Mouse (Mus musculus): Measurements from ENCODE around the gene Spty2d1. TPM values are rescaled to one million over a fixed set of nuclear protein-coding genes. Genes with fewer than 3 reads are reported as not detected.
"Not testable (repeated sequence)": the region's sequence is repeated elsewhere in the genome, so short reads cannot be mapped to it uniquely, and the experiment has no call there.

Gene Spty2d1
- total RNA-seq, 2 experiments from 2014 or later, result 17.4 to 20.2 TPM

DNA sequence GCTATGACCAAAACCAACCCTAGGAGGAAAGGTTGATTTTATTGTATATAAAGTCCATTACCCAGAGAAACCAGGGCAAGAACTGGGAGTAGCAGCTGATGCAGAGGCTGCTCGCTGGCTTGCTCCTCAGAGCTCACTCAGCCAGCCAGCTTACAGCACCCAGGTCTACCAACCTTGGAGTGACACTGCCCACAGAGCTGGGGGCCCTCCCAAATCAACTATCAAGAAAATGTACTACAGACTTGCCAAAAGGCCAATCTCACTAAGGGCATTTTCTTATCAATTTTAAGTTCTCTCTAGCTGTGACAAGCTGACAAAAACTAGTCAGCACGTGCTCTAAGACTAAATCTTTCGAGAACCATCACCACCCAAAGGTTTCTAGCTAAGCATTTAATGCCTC lies 12.7 kb downstream of the Spty2d1 start:
- DNase-seq (ENCODE audit: low spot score in 2 of 2), result no peak

DNA sequence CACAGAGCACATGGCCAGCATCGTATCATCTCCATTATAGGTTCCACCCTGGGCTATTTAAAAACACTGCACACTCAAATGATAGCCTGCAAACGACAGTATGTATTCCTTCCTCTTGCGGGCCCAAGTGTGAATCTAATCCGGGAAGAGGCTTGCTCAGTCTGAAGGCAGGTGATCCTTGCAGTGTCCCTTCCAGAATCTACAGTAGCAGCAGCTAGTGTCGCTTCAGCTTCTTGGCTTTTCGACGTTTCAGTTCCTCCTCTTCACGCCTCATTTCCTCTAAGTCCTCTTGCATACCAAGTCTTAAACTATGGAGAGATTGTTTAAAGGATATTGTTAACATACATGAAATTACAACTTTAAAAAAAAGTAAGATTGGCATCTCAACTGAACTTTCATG lies 15.1 kb downstream of the Spty2d1 start:
- no peak for DNase-seq (ENCODE audit: low spot score in 2 of 2)

DNA sequence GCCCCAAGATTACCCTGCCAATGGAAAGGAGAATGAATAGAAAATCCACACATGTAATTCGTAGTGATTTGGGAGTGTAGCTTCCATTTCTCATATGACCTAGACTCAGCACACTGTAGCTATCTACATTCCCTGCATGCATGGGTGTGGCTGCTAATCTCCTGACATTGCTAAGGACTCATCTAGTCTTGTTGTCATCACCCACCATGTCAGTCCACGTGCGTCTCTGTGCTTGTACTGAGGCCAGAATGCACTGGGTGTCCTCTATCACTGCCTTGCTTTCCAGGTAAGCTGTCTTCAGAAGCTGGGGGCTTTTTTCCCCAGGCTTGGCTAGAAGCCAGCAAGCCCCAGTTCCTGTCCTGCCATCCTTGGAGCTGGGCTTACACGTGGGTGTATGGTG lies 18.8 kb downstream of the Spty2d1 start:
- not testable (repeated sequence) for DNase-seq (ENCODE audit: low spot score in 2 of 2)

DNA sequence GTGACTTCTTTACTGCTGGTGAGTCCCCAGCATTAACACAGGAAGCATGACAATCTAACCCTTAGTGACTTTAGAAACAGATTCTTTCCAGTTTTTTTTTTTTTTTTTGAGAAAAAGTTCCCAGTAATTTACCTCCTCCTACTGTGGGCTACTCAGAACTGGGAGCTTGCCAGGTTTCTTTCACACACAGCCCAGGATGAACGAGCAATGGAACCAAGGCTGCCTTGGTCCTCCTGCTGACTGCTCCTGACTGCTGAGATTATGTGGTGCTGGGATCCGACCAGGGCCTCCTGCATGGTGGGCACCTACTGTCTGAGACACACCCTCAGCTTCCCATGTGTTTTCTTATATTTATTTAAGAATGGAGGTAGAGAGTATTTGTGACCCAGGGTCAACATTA lies 21.1 kb downstream of the Spty2d1 start:
- no peak for DNase-seq (ENCODE audit: low spot score in 2 of 2)

DNA sequence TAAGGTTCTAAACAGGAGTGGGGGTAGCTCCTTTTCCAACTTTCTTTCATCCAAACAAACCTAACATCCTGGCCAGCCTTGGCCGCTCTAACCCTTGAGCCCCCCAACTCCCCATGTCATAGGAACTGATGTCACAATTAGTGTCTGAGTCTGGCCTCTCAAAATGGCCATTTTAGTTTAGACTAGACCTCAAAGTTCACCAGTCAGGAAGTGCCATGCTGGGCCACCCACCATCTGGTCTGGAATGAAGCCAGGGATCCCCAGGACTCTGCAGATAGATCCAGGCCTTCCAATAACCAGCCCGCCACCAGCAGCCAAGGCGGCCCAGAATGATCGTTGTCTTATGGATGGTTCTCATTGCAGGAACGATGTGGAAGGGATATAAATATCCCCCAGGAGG lies 21.6 kb downstream of the Spty2d1 start:
- no peak for DNase-seq (ENCODE audit: low spot score in 2 of 2)

DNA sequence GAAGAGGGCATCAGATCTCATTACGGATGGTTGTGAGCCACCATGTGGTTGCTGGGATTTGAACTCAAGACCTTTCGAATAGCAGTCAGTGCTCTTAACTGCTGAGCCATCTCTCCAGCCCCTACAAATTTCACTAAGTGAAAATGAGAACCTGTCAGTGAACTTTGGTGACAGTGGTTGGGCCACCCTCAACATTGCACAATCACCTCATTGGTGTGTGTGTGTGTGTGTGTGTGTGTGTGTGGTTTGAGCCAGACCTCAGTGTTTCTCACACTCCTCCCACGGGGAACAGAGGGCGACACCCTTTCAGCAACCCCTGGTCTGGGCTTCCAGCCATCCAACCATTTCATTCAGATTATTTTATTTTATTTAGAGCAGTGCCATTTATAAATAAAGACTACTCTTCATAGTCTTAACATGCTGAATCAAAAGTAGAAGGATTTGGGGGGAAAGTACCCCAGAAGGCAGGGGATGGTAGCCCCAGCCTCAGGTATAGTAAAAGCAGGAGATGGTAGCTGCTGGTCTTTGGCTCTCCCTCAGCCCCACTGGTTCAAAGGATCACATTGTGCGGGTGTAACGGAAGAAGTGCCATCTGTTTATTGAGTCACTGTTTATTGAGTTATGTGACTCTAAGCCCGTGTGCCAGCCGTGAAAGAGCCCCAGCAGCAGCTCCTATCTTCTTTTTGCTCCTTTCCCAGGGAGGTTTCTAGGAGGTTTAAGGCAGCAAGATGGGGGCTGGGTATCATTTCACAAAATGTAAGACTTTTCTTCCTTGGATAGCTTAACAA lies 22.3 kb downstream of the Spty2d1 start:
- no peak for DNase-seq (ENCODE audit: low spot score in 2 of 2)

DNA sequence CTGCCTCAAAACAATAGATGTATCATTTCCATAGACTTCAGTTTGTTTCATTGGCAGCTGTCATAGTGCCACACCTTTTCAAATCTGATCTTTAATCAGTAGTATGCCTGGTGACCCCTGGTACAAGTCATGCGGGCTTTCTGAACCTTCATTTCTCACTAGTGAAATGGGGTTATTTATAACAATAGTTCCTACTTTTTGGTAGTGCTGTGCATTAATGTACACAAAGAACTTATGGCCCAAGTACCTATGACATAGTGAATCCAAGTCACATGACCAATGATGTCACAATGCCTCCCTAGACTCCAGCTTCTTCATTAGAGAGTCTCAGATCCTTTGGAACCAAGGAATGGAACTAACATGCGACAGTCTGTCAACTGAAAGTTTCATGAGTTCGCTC lies 24.9 kb downstream of the Spty2d1 start, which contains the start of gene Gm9999:
Gene Gm9999 (plus strand): TSS at position 301 of the 400 bp plus-strand sequence.
- DNase-seq (ENCODE audit: low spot score in 2 of 2), result no peak

DNA sequence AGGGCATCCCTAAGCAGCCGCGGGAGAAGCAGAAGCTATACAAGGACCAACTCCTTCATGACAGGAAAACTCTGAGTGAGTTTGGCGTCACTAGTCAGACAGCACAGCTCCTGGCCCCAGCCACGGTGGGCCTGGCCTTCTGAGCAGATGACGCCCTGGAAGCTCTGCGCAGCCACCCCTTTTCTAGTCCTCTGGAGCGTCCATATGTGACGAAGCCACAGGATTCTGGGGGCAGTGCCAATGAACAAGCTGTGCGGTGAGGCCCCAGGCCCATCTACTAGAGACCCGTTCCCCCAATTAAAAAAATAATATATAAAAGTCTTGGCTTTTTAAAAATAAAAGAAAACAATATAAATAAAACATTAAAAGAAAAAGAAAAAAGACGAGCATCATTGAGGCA lies 32.8 kb downstream of the Spty2d1 start:
- no peak for DNase-seq (ENCODE audit: low spot score in 2 of 2)

DNA sequence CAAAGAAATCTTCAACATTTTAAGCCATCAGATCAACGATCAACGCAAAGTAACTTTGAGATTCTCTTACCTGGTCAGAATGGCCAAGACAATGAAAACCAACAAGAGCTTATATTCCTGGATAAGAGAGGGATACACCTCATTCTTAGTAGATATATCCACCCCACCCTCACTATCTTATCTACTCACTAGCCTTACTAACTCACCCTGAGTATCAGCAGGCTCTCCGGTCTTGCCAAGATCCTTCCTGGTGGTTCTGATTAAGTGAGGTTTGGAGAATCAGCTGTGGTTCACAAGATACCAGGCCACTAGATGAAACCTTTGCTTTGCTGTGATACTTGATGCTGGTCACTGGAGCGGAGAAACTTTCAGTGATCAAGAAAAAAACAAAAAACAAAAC lies 33.6 kb downstream of the Spty2d1 start:
- DNase-seq (ENCODE audit: low spot score in 2 of 2), result no peak

DNA sequence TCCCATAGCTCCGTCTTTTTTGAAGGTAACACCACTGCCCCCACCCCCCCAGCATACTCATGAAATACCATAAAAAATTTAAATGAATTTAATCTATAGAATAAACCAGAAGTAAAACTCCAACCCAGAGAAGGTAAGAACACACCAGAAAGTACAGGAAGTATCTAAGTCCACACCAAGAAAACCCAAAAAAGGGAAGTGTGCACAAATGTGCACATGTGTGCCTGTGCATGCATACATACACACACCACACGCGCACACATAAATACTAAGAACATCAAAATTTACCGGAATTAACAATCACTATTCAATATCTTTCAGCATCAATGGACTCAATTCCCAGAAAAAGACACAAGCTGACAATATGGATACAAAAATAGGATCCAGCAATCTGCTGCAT lies 38.3 kb downstream of the Spty2d1 start:
- no peak for DNase-seq (ENCODE audit: low spot score in 2 of 2)

DNA sequence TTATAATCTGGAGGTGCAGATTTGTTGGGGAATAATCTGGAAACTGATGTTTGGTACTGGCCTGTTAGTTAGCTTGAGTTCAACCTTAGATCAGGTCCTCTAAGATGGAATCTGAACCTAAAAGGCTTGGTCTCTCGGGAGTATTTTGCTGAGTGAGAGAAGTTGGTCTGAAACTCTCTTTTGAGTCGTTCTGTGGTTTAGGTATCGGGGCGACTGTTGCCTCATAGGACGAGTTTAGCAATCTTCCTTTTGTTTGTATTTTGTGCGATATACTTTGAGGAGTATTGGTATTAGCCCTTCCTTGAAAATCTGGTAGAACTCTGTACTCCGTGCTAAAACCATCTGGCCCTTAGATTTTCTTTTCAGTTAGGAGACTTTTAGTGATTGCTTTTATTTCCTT lies 44.1 kb downstream of the Spty2d1 start:
- DNase-seq (ENCODE audit: low spot score in 2 of 2), result no peak

DNA sequence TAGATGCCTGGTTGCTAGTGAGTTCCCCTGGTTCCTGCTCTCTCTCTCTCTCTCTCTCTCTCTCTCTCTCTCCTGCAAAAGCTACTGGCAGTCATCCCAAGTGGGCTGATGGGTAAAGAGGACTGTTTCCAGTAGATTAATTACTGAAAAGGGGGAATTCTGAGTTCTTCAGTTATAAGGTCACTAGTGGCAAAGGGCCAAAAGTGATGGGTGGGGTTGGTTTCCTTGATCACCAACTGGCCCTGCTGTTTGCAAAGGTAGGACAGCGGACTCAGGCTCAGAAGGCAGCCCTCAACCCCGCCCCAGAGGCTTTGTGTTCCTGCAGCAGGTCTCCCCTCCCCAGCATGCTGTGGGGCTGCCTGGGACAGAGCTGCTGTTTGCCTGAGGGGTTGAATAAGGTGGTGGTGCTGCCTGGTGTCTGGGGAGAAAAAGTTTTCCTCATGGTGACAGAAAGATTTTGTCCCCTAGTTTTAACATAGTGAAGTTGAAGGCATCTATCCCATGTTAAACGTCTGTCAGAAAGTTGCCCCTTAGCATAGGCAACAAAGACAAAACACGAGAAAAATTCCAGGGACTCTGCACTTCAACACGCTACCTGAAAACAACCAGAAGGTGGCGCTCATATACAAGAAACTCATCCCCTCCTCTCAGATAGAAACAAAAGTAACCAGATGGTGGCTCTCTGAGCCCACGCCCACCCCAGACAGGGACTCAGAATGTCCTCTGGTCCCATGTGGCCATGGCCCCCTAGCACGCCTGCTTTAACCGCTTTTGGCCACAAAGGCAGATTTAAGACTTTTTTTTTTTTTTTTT lies 45.2 kb downstream of the Spty2d1 start:
- peak; percentile 67 to 68 for DNase-seq (ENCODE audit: low spot score in 2 of 2)

DNA sequence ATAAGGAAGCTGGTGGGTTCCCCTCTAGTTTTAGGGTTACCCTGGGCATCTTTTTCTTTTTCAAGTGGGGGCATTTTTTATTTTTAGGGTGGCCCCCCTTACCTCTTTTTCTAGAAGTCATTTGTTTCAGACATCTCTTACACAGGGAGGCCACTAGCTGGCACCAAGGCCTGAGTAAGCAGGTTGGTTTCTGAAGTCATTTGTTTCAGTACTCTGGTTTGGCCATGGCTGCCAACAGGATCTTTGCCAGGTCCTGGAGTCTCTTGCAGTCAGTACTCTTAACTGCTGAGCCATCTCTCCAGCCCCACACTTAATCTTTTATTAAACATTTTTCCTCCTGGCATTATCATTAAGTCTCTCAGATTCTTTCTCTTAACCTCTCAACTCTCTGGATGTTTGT lies 46.1 kb downstream of the Spty2d1 start:
- no peak for DNase-seq (ENCODE audit: low spot score in 2 of 2)

DNA sequence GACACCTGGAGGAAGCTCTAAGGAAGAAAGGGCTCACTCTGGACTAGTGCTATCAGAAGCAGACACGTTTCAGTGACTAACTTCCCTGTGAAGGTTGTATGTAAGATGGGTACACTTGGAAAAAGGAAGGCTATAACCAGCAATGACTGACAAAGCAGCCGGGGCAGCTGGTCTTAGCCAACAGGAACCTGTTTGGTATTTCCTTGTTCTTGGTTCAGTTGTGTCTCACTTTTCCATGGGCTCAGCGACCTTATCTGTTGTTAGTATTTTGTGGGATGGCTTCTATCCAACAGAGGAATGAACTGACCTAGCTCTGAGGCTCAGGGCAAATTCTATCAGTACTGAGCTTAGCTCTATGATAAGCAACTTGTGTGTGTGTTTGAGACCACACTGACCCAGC lies 47.2 kb downstream of the Spty2d1 start:
- no peak for DNase-seq (ENCODE audit: low spot score in 2 of 2)

DNA sequence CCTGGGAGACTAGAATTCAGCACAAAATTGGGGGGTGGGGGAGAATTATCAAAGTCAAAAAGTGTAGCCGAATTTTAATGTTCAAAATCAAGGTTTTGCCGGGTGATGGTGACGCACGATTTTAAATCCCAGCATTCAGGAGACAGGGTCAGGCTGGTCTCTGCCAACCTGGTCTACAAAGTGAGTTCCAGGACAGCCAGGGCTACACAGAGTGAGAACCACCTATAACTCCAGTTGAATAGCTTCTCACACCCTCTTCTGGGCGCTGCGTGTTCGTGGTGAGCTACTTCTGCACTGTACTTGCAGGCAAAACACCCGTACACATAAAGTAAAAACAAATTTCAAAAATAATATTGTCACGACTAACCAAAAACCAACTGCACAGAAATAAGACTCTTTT lies 49.4 kb downstream of the Spty2d1 start:
- no peak for DNase-seq (ENCODE audit: low spot score in 2 of 2)

DNA sequence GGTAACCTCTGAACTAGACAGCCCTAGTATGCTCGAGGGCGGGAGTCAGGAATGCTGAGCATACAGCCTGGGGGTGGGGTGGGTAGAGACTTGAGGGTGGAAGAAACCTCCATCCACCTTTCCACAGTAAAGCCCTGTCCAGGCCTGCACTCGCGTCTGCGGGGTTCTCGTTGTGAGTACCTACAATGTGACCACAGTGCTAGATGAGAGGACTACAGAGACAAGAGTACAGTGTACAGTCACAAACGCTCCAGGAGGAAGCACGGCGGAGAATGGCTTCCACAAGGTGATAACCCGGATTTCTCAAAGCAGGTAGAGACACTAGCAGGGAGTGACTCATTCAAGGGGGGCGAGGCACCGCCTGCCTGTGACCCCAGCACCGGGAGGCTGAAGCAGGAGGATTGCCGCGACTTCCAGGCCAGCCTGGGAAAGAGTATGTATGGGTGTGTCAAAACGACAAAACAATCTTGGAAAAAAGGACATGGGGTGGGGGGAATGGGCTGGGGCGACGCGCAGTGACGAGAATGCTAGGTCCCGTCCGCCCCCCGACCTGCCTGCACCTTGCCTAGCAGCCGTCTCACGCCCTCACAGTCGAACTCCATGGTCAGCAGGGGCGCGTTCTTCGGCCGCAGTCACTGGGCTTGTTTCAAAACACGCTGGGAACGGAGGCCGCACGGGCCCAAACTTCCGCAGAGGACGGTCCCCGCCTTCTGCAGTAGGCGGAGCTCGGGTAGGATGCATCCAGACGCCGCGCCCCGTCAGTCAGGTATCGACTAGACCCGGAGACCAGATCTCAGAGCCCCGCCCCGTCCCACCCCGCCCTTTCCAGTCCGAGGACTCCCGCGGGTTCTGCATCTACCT lies 50.1 kb downstream of the Spty2d1 start, which contains the start of gene Uevld:
Gene Uevld (minus strand): TSS at position 697 of the 861 bp plus-strand sequence.
- peak; percentile 95 to 96 for DNase-seq (ENCODE audit: low spot score in 2 of 2)

Other genes starting within 250 kb of the Spty2d1 start
- 10 to 100 TPM; 11.9 to 12.1 TPM for gene Hps5, start 212.3 kb downstream of the Spty2d1 start, total RNA-seq (2021)
- 10 to 100 TPM; 37.4 to 41.9 TPM for gene Gtf2h1, start 212.3 kb downstream of the Spty2d1 start, total RNA-seq (2021)
- gene Ldha, start 166.9 kb downstream of the Spty2d1 start, total RNA-seq (2021), result 100 to 1,000 TPM; 342 to 355 TPM
- gene Ldhc, start 147.2 kb downstream of the Spty2d1 start, total RNA-seq (2021), result not detected
- gene Tsg101, start 88.4 kb downstream of the Spty2d1 start, total RNA-seq (2021), result 10 to 100 TPM; 67.9 to 70.2 TPM
- gene Uevld, start 49.9 kb downstream of the Spty2d1 start, total RNA-seq (2021), result 10 to 100 TPM; 15.7 to 17.2 TPM
- not detected for gene Gm9999, start 24.8 kb downstream of the Spty2d1 start, total RNA-seq (2021)
- gene Tmem86a, start 42.2 kb upstream of the Spty2d1 start, total RNA-seq (2021), result 10 to 100 TPM; 13.2 to 13.5 TPM
- 100 to 1,000 TPM; 187 to 189 TPM for gene Ptpn5, start 125.3 kb upstream of the Spty2d1 start, total RNA-seq (2021)
- gene Mrgpra6, start 196.5 kb upstream of the Spty2d1 start, total RNA-seq (2021), result not detected
- not detected for gene Mrgpra9, start 244.4 kb upstream of the Spty2d1 start, total RNA-seq (2021)